Mouse (Mus musculus) layer of hippocampus, postnatal 36 days (tissue): ENCODE results near the gene Wipf2. TPM values are rescaled to one million over a fixed set of nuclear protein-coding genes. Genes with fewer than 3 reads are reported as not detected.

Experiments
- DNase-seq, 2 experiments: peaks; one replicate each; pipeline ENCODE4 v3.0.0; 2022
- total RNA-seq, 2 experiments: library from RNA; stranded (reverse); gene quantifications; 2 replicates each; pipeline ENCODE4 v1.2.3; 2021

The Wipf2 gene
- total RNA-seq, 2 experiments from 2014 or later = 67.3 to 72.9 TPM

- no peak for DNase-seq
These were observed 81.6 kb downstream of the Wipf2 start for GRCm38 (mm10) chr11:98944897-98945604.

GRCm38 (mm10) chr11:98945605-98945977 lies 82.2 kb downstream of the Wipf2 start:
- no peak for DNase-seq

DNA sequence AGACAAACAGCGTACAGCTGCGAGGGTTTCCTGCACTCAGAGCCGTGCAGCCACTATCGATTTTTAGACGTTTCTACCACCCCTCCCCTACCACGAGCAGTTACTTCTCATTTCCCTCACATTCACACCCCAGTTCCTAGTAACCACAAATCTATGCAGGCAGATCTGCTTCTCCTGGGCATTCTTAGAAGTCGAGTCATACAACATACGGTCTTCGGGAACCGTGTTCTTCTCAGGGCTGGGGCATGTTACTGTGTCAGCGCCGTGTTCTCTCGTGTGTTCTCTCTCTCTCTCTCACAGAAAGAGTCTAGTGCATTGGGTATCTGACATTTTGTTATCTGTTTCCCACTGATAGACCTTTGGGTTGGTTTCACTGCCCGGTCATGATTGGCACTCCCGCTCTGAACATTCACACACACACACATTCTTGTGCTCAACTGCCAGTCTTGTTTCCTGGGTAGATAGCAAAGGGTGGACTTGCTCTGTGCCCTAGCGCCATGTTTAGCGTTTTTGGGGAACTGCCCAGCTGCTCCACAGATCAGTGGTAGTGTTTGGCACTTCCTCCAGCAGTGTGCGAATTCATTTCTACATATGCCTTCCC lies 84.6 kb downstream of the Wipf2 start:
- DNase-seq = no peak

DNA sequence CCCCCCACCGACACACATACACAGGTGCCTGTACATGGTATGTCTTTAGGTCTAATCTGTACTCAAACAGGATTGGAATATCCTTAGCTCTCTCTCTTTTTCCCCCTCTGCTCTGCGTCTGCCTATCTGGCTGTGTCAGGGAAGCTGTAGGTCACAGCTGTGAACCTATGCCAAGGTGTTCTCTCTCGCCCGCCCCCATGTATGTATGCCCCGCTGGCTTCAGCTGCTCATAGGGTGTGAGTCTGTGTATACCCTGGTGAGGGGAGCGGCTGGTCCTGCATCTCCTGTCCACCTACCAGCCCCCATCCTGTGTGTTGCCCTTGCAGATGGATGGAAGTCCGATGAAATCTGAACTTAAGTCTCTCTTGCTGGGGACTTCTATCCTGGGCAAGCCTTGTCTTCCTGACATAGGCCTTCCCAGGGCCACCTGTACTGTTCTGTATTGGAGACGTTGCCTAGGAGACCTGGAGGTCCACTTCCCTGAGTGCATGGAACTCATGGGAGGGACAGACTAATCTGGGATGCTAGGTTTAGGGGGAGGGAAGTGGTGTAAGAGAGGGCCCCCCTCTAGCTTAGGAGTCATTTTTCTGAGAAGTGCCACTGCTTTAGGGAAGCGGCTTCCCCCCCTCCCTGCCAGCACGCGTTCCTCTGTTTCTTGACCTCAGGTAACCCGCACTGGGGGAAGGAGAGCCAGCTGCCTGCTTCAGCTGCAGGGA lies 86.0 kb downstream of the Wipf2 start:
- no peak for DNase-seq

DNA sequence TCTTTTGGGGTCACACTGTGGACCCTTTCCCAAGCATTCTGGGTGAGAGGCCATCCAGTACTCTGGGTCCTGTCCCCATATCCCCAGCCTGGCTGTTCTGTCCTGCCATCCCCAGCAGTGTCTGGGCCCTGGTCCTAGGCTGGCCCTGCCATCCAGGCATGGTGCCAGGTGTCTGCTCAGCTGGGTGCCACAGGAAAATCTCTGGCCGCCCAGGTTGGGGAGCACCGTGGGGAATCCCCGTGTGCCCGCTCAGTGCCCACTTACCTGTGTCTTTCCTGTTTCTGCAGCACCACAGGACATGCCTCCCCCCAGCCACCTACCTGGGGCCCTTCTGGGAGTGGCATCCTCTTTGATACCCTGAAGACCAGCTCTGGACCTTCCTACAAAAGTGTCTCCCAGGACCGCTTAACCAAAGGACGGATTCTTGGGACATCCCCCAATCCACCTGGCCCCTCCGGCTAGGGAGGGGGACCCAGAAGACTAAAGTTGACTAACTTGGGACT lies 86.6 kb downstream of the Wipf2 start:
- no peak for DNase-seq

DNA sequence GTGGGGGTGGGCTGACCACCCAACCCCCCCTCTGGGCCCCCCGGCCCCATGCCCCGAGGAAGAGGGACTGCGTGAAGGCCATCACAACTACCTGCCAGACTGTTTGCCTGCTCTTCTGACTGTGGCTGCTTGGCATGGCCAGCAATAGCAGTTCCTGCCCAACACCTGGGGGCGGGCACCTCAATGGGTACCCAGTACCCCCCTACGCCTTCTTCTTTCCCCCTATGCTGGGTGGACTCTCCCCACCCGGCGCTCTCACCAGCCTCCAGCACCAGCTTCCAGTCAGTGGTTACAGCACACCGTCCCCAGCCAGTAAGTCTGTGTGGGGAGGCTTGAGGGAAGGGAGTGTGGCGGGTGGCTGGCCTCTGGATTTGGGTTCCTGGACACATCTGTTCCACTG lies 87.0 kb downstream of the Wipf2 start:
- no peak for DNase-seq

DNA sequence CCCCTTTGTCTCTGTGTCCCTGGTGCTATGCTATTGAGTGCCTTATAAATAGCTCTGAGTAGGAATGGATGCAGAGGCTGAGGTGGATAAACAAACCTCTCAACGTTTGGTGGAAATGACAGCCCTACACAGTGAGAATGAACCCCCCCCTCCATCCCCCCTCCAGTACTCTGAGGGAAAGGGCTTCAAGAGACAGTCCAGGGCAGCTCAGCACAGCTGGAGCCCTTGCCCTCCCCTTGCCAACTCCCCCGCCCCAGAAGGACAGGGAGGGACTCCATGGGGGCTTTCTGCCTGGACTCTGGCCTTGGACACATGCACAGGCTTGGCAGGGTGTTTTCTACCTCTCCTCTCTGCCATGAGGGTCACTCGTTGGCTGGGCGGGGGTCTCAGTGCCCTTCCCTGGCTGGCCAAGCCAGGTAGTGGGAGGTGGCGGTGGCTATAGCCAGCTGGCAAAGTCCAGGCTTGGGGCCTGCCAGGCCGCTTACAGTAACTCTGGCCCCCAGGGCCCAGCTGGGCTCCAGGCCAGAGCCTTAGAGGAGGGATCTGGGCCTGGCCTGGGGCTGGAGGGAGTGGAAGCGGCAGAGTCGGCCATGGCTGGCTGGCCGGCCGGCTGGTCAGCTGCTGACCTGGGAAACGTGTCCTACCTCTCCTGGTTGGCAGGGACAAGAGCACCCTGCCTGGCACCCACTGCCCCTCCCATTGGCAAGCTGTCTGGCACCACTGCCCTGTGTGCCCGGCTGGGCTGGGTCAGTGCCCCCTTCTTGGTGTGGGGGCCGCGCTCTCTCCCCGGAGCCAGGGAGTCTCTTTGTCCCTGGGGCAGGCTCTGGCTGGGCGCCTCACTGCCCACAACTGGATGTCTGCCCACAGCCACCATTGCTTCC lies 87.8 kb downstream of the Wipf2 start:
- peak in 1 of 2 experiments; percentile 60 for DNase-seq

DNA sequence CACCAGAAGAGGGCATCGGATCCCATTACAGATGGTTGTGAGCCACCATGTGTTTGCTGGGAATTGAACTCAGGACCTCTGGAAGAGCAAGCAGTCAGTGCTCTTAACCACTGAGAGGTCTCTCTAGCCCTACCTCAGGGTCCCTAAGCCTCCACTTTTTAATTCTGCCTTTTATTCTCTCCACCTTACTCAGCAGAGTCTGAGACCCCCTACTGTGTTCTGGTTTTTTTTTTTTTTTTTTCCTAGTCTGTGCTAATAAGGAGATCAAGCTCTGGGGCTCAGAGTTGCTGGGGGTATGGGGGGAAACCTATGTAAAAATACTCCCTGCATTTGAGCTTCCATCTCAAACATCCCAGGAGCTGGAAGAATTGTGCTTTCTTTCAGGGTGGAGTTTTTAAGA lies 88.7 kb downstream of the Wipf2 start:
- DNase-seq = no peak

DNA sequence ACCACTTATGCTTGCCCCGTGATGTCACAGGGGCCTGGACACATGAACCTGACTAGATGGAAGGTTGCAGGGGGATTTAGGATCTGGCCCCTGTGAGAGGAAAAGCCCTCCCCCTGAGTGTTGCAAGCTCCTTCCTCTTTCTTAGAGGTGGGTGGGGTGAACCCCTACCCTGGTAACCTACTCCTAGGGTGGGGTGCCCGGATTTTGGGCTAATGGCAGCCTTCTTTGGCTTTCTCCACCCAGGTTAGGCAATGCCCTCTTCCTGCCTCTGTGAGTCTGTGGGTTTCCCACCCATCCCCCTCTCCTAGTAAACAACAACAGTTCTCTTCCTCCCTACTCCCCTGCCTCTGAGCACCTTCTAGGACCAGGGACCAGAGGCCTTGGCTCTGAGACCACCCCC lies 89.3 kb downstream of the Wipf2 start:
- DNase-seq = no peak

DNA sequence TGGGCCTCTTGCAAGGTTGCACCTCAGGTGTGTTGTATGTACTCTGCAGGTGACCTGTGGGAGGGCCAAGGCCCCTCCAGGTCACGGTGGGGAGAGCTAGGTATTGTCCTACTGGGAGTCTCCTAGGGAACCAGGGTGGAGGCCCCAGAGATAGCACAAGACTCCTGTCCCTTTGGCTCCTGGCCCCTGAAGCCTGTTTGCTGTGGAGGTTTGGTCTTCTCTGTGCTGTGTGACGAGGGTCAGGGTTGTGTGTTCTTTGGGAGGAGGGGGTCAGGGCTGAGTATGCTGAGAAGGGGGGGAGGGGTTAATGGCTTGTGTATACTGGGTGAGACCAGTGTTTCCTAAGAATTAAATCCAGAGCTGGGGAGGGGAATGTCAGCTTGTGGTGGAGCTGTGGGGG lies 89.9 kb downstream of the Wipf2 start:
- no peak for DNase-seq

GRCm38 (mm10) chr11:98953835-98954320 lies 90.4 kb downstream of the Wipf2 start:
- DNase-seq = no peak

GRCm38 (mm10) chr11:98954373-98954772 lies 90.9 kb downstream of the Wipf2 start:
- DNase-seq = no peak

Other genes with a start within 250 kb of the Wipf2 start
- 10 to 100 TPM; 12.8 to 16.2 TPM for gene Gm12355, start 238.0 kb upstream of the Wipf2 start, total RNA-seq
- under 1 TPM in 1 of 2 experiments, not detected in 1; 0.25 TPM for gene Gsdma3, start 237.3 kb upstream of the Wipf2 start, total RNA-seq
- gene Gsdma2, start 216.9 kb upstream of the Wipf2 start, total RNA-seq = not detected
- gene Gsdma, start 199.3 kb upstream of the Wipf2 start, total RNA-seq = not detected
- 100 to 1,000 TPM; 125 to 126 TPM for gene Psmd3, start 181.1 kb upstream of the Wipf2 start, total RNA-seq
- not detected for gene Csf3, start 162.4 kb upstream of the Wipf2 start, total RNA-seq
- gene Med24, start 134.2 kb upstream of the Wipf2 start, total RNA-seq = 100 to 1,000 TPM; 127 to 140 TPM
- gene Thra, start 123.0 kb upstream of the Wipf2 start, total RNA-seq = 100 to 1,000 TPM; 956 to 985 TPM
- gene Nr1d1, start 88.3 kb upstream of the Wipf2 start, total RNA-seq = 10 to 100 TPM; 59.1 to 78.4 TPM
- gene Msl1, start 68.1 kb upstream of the Wipf2 start, total RNA-seq = 100 to 1,000 TPM; 185 to 187 TPM
- 10 to 100 TPM; 52.2 to 61.2 TPM for gene Casc3, start 58.7 kb upstream of the Wipf2 start, total RNA-seq
- gene Rapgefl1, start 26.9 kb upstream of the Wipf2 start, total RNA-seq = 100 to 1,000 TPM; 204 to 218 TPM
- under 1 TPM; 0.50 to 0.88 TPM for gene Cdc6, start 44.2 kb downstream of the Wipf2 start, total RNA-seq
- 10 to 100 TPM; 18.5 to 18.7 TPM for gene Rara, start 64.2 kb downstream of the Wipf2 start, total RNA-seq
- gene Gjd3, start 119.4 kb downstream of the Wipf2 start, total RNA-seq = 1 to 10 TPM in 1 of 2 experiments, under 1 TPM in 1; 0.96 to 1.1 TPM
- gene Top2a, start 160.6 kb downstream of the Wipf2 start, total RNA-seq = 1 to 10 TPM; 2.7 to 3.3 TPM
- 10 to 100 TPM; 71.4 to 72.1 TPM for gene Igfbp4, start 177.6 kb downstream of the Wipf2 start, total RNA-seq
- gene Tns4, start 225.7 kb downstream of the Wipf2 start, total RNA-seq = not detected